Mouse (Mus musculus) T-helper 2 cell (primary cell): ENCODE measurements around the gene Igll1.

Experiments used
- in situ Hi-C: fragments of 300-600 bp; cut with MboI, MseI; formaldehyde crosslinking; loops from one replicate; pipeline ENCODE4 v1.15.1; 2025; ENCODE audit warnings: high pct_unique_total_duplicates

Gene Igll1

DNA sequence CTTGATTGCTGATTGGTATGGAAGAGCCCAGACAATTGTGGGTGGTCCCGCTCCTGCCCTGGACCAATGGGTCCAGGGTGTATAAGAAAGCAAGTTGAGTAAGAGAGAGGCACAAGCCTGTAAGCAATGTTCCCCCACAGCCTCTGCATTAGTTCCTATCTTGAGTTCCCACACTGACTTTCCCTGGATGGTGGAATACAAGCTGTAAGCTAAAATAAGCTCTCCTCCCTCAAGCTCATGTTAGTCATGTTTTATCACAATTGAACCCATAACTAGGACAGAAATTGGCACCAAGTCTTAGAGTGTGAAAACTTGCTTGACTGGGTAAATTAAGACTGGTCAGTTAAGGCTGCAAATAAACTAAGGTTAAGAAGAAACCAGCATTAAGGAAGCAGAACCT, 8.2 kb downstream of the Igll1 start:
- in situ Hi-C loops = no loop called here

DNA sequence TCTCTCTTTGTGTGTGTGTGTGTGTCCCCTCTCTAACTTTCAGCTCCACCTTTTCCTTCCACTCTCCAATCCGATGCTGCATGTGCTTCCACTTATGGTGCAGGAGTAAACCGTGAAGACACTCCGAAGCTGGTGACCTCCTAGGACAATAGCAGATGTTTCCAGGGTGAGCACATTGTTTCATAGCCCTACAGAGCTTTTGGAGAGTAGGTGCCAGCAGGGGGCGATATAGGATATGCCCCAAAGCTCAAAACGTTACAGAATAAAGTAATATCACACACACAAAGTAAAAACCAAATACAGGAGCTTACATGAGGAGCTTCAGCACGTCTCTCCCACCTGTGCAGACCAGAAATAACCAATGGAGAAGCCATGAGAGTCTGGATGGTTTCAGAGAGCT, 8.9 kb downstream of the Igll1 start:
- in situ Hi-C loops = no loop called here

GRCm38 (mm10) chr16:16852411-16852810, 11.4 kb downstream of the Igll1 start:
- in situ Hi-C loops = no loop called here

- in situ Hi-C loops = no loop called here
These were observed 14.6 kb downstream of the Igll1 start for GRCm38 (mm10) chr16:16849196-16849595.

- in situ Hi-C loops = no loop called here
These were observed 34.1 kb downstream of the Igll1 start for GRCm38 (mm10) chr16:16829671-16830070.

- in situ Hi-C loops = no loop called here
These were observed 34.8 kb downstream of the Igll1 start, which contains the start of gene Spag6l for GRCm38 (mm10) chr16:16828757-16829615. TSS of gene Spag6l (minus strand) at chr16:16829456.

DNA sequence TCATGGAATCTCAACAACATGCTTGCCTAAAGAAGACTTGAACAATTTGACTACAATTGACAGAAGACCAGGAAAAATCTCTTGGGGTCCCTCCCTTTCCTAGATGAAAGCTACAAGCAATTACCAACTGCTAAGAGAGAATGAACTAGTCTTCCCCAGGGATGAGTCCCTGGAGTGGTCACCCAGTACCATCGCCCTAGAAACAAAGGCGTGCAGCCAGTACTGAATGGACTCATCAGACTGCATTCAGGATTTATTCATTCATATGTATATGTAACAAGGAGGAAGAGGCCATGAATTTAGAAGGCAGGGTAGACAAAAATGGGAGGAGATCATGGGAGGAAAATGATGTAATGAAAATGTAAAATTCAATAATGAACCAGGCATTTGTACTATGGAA, 37.6 kb downstream of the Igll1 start:
- in situ Hi-C loops = no loop called here

GRCm38 (mm10) chr16:16825476-16825875, 38.3 kb downstream of the Igll1 start:
- in situ Hi-C loops = no loop called here
